Mouse (Mus musculus): ENCODE results near the gene N4bp2. TPM values are rescaled to one million over a fixed set of nuclear protein-coding genes. Genes with fewer than 3 reads are reported as not detected.
"Not testable (repeated sequence)": the region's sequence is repeated elsewhere in the genome, so short reads cannot be mapped to it uniquely, and the experiment has no call there.

N4bp2 gene
- polyA plus RNA-seq (2014; fragmentation: Nextera tagmentation; extraction: Ambion mirVana), result 41.0 and 43.4 TPM in 2 replicates

DNA sequence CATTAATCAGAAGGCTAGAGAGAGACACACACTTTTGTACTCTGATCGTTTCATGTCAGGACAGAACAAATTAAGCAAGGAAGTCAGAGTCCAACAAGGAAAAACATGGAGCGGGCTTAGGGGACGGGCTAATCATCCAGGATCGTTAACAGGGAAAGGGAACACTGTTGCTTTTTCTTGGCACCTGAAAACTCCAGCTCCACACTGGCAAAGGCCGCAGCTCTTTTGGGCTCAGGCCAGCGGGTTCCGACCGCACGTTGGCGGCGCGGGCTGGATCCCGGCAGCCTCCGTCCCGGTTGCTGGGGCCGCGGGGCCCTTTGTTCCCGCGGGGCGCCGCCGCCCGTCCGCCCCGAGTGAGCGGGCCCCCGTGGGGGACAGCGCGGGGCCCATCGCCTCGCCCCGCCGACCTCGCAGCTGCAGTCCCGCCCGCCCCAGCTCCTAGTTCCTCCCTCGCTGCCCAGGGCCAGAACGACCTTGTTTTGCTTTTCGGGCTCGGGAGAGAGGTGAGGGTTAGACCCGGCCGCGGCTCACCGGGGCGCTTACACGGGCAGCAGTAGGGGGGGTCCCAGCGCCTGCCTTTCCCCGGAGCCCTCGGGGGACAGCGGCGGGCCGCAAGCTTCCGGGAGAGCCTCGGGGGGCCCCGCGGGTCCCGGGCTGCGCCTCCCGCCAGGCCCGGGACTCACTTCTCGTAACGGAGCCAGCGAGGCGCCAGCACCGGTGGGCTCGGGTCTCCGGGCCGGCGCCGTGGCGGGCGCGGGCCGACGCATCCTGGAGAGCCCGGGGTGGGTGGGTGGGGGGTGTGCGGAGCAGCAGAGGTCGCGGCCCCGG is at the start of gene N4bp2:
Gene N4bp2, plus strand, starts transcription at position 434 of the 828 bp plus-strand sequence.
- Histone ChIP-seq H3K4me1 (replicated peaks; ENCODE audit: control insufficient read depth, insufficient read depth, low read length) (peaks cover 11% of the 10 kb centered on the region), H3K4me3 (ENCODE audit: low read depth, low read length) (peak within 1 kb of the TSS; percentile 86), H3K27me3 (replicated peaks; ENCODE audit: control insufficient read depth, insufficient read depth, low read length) (no peaks in the 10 kb centered on the region), H3K27ac (ENCODE audit: low read depth) (peak within 1 kb of the TSS; percentile 100), H3K36me3 (ENCODE audit: control insufficient read depth, insufficient read depth, low read length) (no peaks in the 10 kb centered on the region; the same call in 1 of the 2 replicates), H3K9me3 (ENCODE audit: control insufficient read depth, low read length) (no peaks in the 10 kb centered on the region), H3K4me2 (ENCODE audit: low read length) (peak within 1 kb of the TSS; percentile 51), H3K9ac (ENCODE audit: low read length) (peak within 1 kb of the TSS; percentile 100)
- WGBS, result under 1% methylated on average over 73 of the region's 80 CpGs
- DNase-seq (ENCODE audit: low spot score) (peak; percentile 85), ATAC-seq (replicated peaks; ENCODE audit: low FRiP score, low TSS enrichment, low read depth) (peak; percentile 45)

DNA sequence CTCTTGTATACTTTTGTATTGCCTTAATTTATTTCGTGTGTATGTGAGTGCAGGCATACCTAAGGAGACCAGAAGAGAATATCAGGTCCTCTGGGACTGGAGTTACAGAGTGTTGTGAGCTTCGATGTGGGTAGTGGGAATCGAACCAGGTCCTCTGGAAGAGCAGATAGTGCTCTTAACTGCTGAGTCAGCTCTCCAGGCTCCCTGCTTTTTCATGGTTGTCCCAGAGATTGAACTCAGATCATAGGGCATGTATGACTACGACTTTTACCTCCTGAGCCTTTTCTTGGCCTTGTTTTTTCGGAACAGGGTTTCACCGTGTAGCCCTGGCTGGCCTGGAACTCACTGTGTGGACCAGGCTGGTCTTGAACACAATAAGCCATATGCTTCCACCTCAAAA is 48.2 kb upstream of the N4bp2 start:
- no peaks in the 10 kb centered on the region for H3K36me3 ChIP-seq (ENCODE audit: control insufficient read depth, insufficient read depth, low read length)
- no peak overlapping the region for H3K27ac ChIP-seq (ENCODE audit: low read depth)
- H3K9ac ChIP-seq (ENCODE audit: low read length), result no peak overlapping the region
- no peak overlapping the region for H3K4me3 ChIP-seq (ENCODE audit: low read depth, low read length)
- WGBS, result 90% methylated on average over 6 of the region's 6 CpGs
- ATAC-seq (replicated peaks; ENCODE audit: low FRiP score, low TSS enrichment, low read depth) (no peak), DNase-seq (ENCODE audit: low spot score) (no peak)
- no peaks in the 10 kb centered on the region for H3K4me1 ChIP-seq (replicated peaks; ENCODE audit: control insufficient read depth, insufficient read depth, low read length)
- no peaks in the 10 kb centered on the region for H3K9me3 ChIP-seq (ENCODE audit: control insufficient read depth, low read length)
- H3K27me3 ChIP-seq (replicated peaks; ENCODE audit: control insufficient read depth, insufficient read depth, low read length), result no peaks in the 10 kb centered on the region
- H3K4me2 ChIP-seq (ENCODE audit: low read length), result no peak overlapping the region

DNA sequence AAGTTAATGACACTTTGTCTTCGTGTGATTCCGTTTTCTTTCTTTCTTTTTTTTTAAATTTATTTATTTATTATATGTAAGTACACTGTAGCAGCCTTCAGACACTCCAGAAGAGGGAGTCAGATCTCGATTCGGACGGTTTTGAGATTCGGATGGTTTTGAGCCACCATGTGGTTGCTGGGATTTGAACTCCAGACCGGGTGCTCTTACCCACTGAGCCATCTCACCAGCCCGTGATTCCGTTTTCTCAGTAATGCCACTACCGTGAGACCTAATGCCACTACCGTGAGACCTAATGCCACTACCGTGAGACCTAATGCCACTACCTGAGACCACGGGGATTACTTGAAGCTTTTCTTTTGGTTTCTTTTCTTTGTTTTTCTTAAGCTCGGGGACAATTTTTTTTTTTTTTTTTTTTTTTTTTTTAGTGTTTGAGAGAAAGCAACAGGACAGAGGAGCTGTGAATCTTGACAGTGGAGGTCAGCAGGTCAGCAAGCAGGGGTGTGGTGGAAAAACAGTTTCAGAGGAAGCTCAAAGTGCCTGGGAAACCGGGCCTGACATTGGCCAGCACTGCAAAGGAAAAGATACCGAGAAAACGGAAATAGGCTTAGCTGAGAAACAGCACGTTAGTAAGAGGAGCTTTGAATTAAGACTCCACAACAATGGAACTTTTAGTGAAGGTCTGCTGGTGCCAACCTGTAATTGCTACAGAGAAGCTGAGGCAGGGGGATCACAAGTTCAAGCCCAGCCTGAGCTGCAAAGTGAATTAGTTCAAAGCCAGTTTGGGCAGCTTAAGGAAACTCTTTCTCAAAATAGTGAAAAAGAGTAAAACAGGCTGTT is 46.0 kb upstream of the N4bp2 start:
- ATAC-seq (replicated peaks; ENCODE audit: low FRiP score, low TSS enrichment, low read depth) (no peak), DNase-seq (ENCODE audit: low spot score) (no peak)
- no peaks in the 10 kb centered on the region for H3K9me3 ChIP-seq (ENCODE audit: control insufficient read depth, low read length)
- H3K9ac ChIP-seq (ENCODE audit: low read length), result no peak overlapping the region
- H3K27me3 ChIP-seq (replicated peaks; ENCODE audit: control insufficient read depth, insufficient read depth, low read length), result no peaks in the 10 kb centered on the region
- no peak overlapping the region for H3K4me2 ChIP-seq (ENCODE audit: low read length)
- WGBS, result 80% methylated on average over 18 of the region's 18 CpGs
- H3K4me1 ChIP-seq (replicated peaks; ENCODE audit: control insufficient read depth, insufficient read depth, low read length), result no peaks in the 10 kb centered on the region
- H3K27ac ChIP-seq (ENCODE audit: low read depth), result no peak overlapping the region
- H3K36me3 ChIP-seq (ENCODE audit: control insufficient read depth, insufficient read depth, low read length), result no peaks in the 10 kb centered on the region
- no peak overlapping the region for H3K4me3 ChIP-seq (ENCODE audit: low read depth, low read length)

GRCm38 (mm10) chr5:65717903-65718211 is 45.5 kb upstream of the N4bp2 start:
- not testable (repeated sequence) for H3K4me2 ChIP-seq (ENCODE audit: low read length); H3K27me3 ChIP-seq (replicated peaks; ENCODE audit: control insufficient read depth, insufficient read depth, low read length); H3K27ac ChIP-seq (ENCODE audit: low read depth); H3K4me1 ChIP-seq (replicated peaks; ENCODE audit: control insufficient read depth, insufficient read depth, low read length); H3K4me3 ChIP-seq (ENCODE audit: low read depth, low read length); ATAC-seq (replicated peaks; ENCODE audit: low FRiP score, low TSS enrichment, low read depth); H3K9ac ChIP-seq (ENCODE audit: low read length); H3K9me3 ChIP-seq (ENCODE audit: control insufficient read depth, low read length); H3K36me3 ChIP-seq (ENCODE audit: control insufficient read depth, insufficient read depth, low read length); DNase-seq (ENCODE audit: low spot score)
- WGBS, result 93% methylated on average over 8 of the region's 8 CpGs

DNA sequence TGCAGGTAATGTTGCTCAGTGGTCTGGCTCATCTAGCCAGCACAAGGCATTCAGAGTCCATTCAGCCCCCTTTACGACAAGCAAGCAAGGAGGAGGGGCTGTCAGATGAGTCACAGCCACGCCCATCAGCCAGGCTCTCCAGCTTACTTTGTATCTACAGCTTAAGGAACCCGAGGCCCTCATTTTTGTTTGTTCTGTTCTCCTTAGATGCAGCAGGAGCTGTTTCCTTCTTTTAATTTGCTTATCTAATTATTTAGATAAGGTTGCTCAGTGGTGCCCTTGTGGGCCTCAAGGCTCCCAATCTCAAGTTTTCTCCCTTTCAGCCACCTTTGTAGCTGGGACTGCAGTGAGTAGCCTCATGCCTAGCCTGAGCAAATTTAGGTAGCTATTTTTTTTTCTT is 45.0 kb upstream of the N4bp2 start:
- H3K4me3 ChIP-seq (ENCODE audit: low read depth, low read length), result no peak overlapping the region
- H3K36me3 ChIP-seq (ENCODE audit: control insufficient read depth, insufficient read depth, low read length), result no peaks in the 10 kb centered on the region
- H3K4me2 ChIP-seq (ENCODE audit: low read length), result no peak overlapping the region
- no peak overlapping the region for H3K27ac ChIP-seq (ENCODE audit: low read depth)
- no peaks in the 10 kb centered on the region for H3K4me1 ChIP-seq (replicated peaks; ENCODE audit: control insufficient read depth, insufficient read depth, low read length)
- DNase-seq (ENCODE audit: low spot score) (no peak), ATAC-seq (replicated peaks; ENCODE audit: low FRiP score, low TSS enrichment, low read depth) (peak; percentile 81; the same call in 1 of the 2 replicates)
- H3K27me3 ChIP-seq (replicated peaks; ENCODE audit: control insufficient read depth, insufficient read depth, low read length), result no peaks in the 10 kb centered on the region
- no peak overlapping the region for H3K9ac ChIP-seq (ENCODE audit: low read length)
- no peaks in the 10 kb centered on the region for H3K9me3 ChIP-seq (ENCODE audit: control insufficient read depth, low read length)
- 23% methylated on average over 3 of the region's 3 CpGs for WGBS

DNA sequence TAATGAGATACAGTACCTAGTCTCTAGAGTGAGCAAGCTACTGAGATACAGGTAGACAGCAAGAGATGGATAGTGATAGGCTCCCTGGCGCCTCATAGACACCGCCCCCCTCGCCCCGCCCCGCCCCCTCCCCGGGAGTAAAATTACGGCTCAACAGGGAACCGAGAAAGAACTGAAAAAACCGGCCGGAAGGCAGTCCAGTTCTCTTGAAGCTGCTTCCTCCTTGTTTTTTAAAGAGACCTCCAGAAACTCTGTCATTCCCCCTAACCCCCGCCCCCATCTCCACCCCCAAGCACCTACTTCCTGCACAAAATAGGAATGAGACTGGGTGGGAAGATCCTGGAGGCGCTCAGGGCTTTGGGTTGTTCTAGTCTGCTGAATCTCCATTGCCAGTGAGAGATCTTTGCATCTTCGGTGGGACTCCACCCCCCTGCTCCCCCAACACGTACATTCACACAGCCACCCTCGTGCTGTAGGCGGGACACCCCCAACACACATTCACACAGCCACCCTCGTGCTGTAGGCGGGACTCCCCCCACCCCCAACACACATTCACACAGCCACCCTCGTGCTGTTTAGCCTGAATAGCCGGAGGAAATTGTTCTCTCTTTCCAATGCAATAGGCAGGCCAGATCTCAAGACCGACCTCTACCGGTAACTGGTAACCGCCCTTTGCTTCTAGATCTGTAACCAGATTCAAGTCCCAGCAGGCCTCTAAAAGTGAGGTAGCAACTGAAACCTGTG is 38.8 kb upstream of the N4bp2 start:
- peak overlapping the region; percentile 93 for H3K27ac ChIP-seq (ENCODE audit: low read depth)
- no peaks in the 10 kb centered on the region for H3K36me3 ChIP-seq (ENCODE audit: control insufficient read depth, insufficient read depth, low read length)
- DNase-seq (ENCODE audit: low spot score), result peak; percentile 88
- no peaks in the 10 kb centered on the region for H3K9me3 ChIP-seq (ENCODE audit: control insufficient read depth, low read length)
- peak overlapping the region; percentile 35 for H3K4me3 ChIP-seq (ENCODE audit: low read depth, low read length)
- peak; percentile 86 for ATAC-seq (replicated peaks; ENCODE audit: low FRiP score, low TSS enrichment, low read depth)
- WGBS, result under 1% methylated on average over 23 of the region's 23 CpGs
- H3K4me1 ChIP-seq (replicated peaks; ENCODE audit: control insufficient read depth, insufficient read depth, low read length), result peaks cover 4% of the 10 kb centered on the region; the same call in 1 of the 2 replicates
- H3K9ac ChIP-seq (ENCODE audit: low read length), result peak overlapping the region; percentile 49
- no peaks in the 10 kb centered on the region for H3K27me3 ChIP-seq (replicated peaks; ENCODE audit: control insufficient read depth, insufficient read depth, low read length)
- H3K4me2 ChIP-seq (ENCODE audit: low read length), result peak overlapping the region; percentile 62

GRCm38 (mm10) chr5:65731173-65732007 is 31.9 kb upstream of the N4bp2 start:
- 61% methylated on average over 9 of the region's 9 CpGs for WGBS
- H3K4me3 ChIP-seq (ENCODE audit: low read depth, low read length), result no peak overlapping the region
- H3K9ac ChIP-seq (ENCODE audit: low read length), result no peak overlapping the region
- H3K27me3 ChIP-seq (replicated peaks; ENCODE audit: control insufficient read depth, insufficient read depth, low read length), result no peaks in the 10 kb centered on the region
- ATAC-seq (replicated peaks; ENCODE audit: low FRiP score, low TSS enrichment, low read depth) (no peak), DNase-seq (ENCODE audit: low spot score) (no peak)
- H3K9me3 ChIP-seq (ENCODE audit: control insufficient read depth, low read length), result no peaks in the 10 kb centered on the region
- H3K4me2 ChIP-seq (ENCODE audit: low read length), result no peak overlapping the region
- H3K27ac ChIP-seq (ENCODE audit: low read depth), result no peak overlapping the region
- H3K36me3 ChIP-seq (ENCODE audit: control insufficient read depth, insufficient read depth, low read length), result no peaks in the 10 kb centered on the region
- no peaks in the 10 kb centered on the region for H3K4me1 ChIP-seq (replicated peaks; ENCODE audit: control insufficient read depth, insufficient read depth, low read length)

DNA sequence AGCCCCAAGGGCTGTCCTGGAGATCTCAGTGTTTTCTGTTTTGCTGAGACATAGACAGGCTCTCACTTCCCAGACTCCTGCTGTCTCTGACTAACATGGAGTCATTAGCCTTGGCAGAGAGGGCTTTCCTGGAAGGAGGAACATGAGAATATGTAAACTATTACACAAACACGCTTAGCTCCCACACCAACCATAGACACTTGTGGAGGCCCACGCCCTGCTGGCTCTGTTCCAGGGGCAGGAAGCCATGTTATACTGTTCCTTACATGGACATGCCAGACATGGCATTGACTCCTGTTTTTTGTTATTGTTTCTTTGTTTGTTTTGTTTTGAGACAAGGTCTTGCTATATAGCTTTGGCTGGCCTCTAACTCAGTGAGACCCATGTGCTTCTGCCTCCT is 27.7 kb upstream of the N4bp2 start:
- no peak for ATAC-seq (replicated peaks; ENCODE audit: low FRiP score, low TSS enrichment, low read depth)
- H3K9me3 ChIP-seq (ENCODE audit: control insufficient read depth, low read length), result no peaks in the 10 kb centered on the region
- no peak overlapping the region for H3K4me3 ChIP-seq (ENCODE audit: low read depth, low read length)
- no peak overlapping the region for H3K27ac ChIP-seq (ENCODE audit: low read depth)
- no peak overlapping the region for H3K4me2 ChIP-seq (ENCODE audit: low read length)
- no peak for DNase-seq (ENCODE audit: low spot score)
- no peaks in the 10 kb centered on the region for H3K4me1 ChIP-seq (replicated peaks; ENCODE audit: control insufficient read depth, insufficient read depth, low read length)
- 75% methylated on average over 2 of the region's 2 CpGs for WGBS
- H3K27me3 ChIP-seq (replicated peaks; ENCODE audit: control insufficient read depth, insufficient read depth, low read length), result no peaks in the 10 kb centered on the region
- H3K9ac ChIP-seq (ENCODE audit: low read length), result no peak overlapping the region
- no peaks in the 10 kb centered on the region for H3K36me3 ChIP-seq (ENCODE audit: control insufficient read depth, insufficient read depth, low read length)

Data from intestine, embryonic 14.5 days (tissue).